Mouse (Mus musculus): ENCODE data around the gene Tspan17. TPM values are rescaled to one million over a fixed set of nuclear protein-coding genes. Genes with fewer than 3 reads are reported as not detected.

Gene Tspan17
- polyA plus RNA-seq, 1 experiment from 2014 or later: 8.7 TPM

DNA sequence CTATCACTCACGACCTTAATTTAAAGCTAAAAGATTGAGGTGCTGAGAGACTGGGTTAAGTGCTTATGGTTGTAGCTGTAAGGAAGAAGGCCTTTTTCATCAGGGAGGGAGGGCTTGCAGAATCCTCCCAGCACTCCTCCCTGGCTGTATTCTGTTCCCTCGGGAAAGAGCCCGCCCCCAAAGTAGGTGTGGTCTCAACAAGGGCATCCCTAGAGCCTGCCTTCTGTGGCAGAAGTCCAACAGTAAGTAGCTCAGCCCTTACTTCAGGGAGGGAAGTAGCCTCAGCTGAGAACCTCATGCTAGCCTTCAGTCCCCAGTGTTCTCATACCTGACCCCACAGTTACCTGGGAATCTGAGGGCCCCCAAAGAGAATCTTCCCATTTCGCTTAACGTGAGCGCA, 39.3 kb downstream of the Tspan17 start:
- no peak overlapping the region for H3K9ac ChIP-seq
- 51% methylated on average over 6 of the region's 6 CpGs for WGBS
- TF ChIP-seq CTCF (IDR thresholded peaks at IDR 0.05; ENCODE audit: low read depth): no peak
- no peaks in the 10 kb centered on the region for H3K36me3 ChIP-seq (ENCODE audit: insufficient read depth)
- no peaks in the 10 kb centered on the region for H3K9me3 ChIP-seq (ENCODE audit: low read depth, low read length)
- ATAC-seq (ENCODE audit: insufficient read depth) (peak; percentile 47; the same call in 1 of the 2 replicates), DNase-seq (peak; percentile 69)
- no peaks in the 10 kb centered on the region for H3K27me3 ChIP-seq (ENCODE audit: insufficient read depth, low read length)
- H3K4me1 ChIP-seq (ENCODE audit: insufficient read depth): no peaks in the 10 kb centered on the region
- H3K4me3 ChIP-seq (ENCODE audit: low read depth, low read length): no peak overlapping the region
- no peak overlapping the region for H3K4me2 ChIP-seq
- no peak overlapping the region for H3K27ac ChIP-seq (ENCODE audit: low read depth)

DNA sequence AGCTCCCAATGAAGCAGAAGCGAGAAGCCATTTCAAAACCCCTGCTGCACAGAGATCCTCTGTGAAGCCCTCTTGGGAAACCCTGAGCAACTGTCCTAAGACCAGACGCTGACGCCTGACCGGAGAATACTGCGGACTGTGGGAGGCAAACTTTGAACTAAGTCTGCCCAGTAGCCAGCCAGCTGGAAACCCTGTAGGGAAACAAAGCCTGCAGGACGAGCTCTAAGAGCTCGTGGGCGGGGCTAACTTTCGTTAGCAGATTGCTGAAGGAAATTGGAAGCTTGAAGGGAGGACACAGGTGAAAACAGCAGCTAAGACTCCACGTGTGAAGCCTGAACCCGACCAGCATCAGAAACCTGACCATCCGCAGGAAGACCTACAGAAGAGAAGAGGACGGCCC, 40.3 kb downstream of the Tspan17 start:
- H3K4me3 ChIP-seq (ENCODE audit: low read depth, low read length): no peak overlapping the region
- no peaks in the 10 kb centered on the region for H3K4me1 ChIP-seq (ENCODE audit: insufficient read depth)
- H3K36me3 ChIP-seq (ENCODE audit: insufficient read depth): no peaks in the 10 kb centered on the region
- TF ChIP-seq CTCF (IDR thresholded peaks at IDR 0.05; ENCODE audit: low read depth): no peak
- no peaks in the 10 kb centered on the region for H3K9me3 ChIP-seq (ENCODE audit: low read depth, low read length)
- ATAC-seq (ENCODE audit: insufficient read depth) (no peak), DNase-seq (peak; percentile 40)
- no peaks in the 10 kb centered on the region for H3K27me3 ChIP-seq (ENCODE audit: insufficient read depth, low read length)
- H3K27ac ChIP-seq (ENCODE audit: low read depth): no peak overlapping the region
- no peak overlapping the region for H3K9ac ChIP-seq
- no peak overlapping the region for H3K4me2 ChIP-seq
- WGBS: 5% methylated on average over 13 of the region's 13 CpGs

DNA sequence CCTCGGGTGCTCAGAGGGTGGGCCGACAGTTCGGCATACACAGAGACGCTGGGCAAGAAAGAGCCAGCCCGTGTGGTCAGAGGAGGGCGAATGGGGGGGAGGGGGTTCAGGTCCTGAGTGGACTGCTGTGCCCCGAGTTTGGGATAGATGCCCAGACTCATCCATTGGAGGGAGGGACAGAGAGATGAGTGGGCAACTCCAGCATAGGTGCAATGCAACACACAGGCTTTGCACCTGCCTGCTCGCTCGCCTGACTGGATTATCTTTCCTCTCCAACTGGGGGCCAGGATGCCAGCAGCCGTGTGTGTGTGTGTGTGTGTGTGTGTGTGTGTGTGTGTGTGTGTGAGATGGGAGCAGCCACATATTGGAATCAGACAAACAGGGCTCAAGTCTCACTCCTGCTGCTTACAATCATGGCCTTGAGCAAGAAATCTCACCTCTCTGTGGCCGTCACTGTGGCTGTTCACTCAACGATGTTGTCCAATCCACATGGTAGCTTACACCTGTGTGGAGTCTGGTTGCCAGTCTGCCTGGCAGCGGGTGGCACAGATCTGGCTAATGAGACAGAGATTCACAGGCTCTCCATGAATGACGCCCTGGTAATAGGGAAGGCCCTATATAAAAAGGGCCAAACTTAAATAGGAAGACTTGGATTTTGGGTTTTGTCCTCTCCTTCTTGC, 47.3 kb downstream of the Tspan17 start:
- no peak for TF ChIP-seq CTCF (IDR thresholded peaks at IDR 0.05; ENCODE audit: low read depth)
- Histone ChIP-seq H3K27ac (ENCODE audit: low read depth) (no peak overlapping the region), H3K9ac (no peak overlapping the region), H3K27me3 (ENCODE audit: insufficient read depth, low read length) (no peaks in the 10 kb centered on the region), H3K4me1 (ENCODE audit: insufficient read depth) (peaks cover 10% of the 10 kb centered on the region), H3K4me2 (no peak overlapping the region), H3K4me3 (ENCODE audit: low read depth, low read length) (no peak overlapping the region), H3K9me3 (ENCODE audit: low read depth, low read length) (no peaks in the 10 kb centered on the region), H3K36me3 (ENCODE audit: insufficient read depth) (no peaks in the 10 kb centered on the region)
- WGBS: 75% methylated on average over 14 of the region's 14 CpGs
- ATAC-seq (ENCODE audit: insufficient read depth) (no peak), DNase-seq (no peak)

DNA sequence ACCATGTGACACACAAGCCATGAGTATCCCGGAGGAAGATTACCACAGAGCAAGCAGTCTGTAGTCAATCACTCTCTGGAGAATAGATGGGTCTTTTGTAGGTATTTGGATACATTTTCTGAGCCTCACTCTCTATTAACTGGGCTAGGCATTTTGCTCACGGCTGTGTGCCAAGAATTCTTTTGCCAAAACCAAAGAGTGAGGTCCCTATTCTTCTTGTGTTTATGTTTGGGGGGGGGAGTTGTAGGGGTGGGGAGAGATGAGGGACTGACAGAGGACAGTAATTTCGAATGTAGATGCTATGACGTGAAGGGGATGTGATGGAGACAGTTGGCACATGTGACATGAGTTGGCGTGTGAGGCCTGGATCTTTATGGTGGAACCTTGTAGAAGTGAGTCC, 47.9 kb downstream of the Tspan17 start:
- Histone ChIP-seq H3K9ac (no peak overlapping the region), H3K36me3 (ENCODE audit: insufficient read depth) (no peaks in the 10 kb centered on the region), H3K27ac (ENCODE audit: low read depth) (peak overlapping the region; percentile 76; the same call in 1 of the 2 replicates), H3K4me1 (ENCODE audit: insufficient read depth) (peaks cover 10% of the 10 kb centered on the region), H3K4me3 (ENCODE audit: low read depth, low read length) (no peak overlapping the region), H3K27me3 (ENCODE audit: insufficient read depth, low read length) (no peaks in the 10 kb centered on the region), H3K9me3 (ENCODE audit: low read depth, low read length) (no peaks in the 10 kb centered on the region), H3K4me2 (peak overlapping the region; percentile 49)
- WGBS: 29% methylated on average over 5 of the region's 5 CpGs
- peak; percentile 74; the same call in 1 of the 2 replicates for ATAC-seq (ENCODE audit: insufficient read depth)
- no peak for TF ChIP-seq CTCF (IDR thresholded peaks at IDR 0.05; ENCODE audit: low read depth)
- DNase-seq: peak; percentile 77

DNA sequence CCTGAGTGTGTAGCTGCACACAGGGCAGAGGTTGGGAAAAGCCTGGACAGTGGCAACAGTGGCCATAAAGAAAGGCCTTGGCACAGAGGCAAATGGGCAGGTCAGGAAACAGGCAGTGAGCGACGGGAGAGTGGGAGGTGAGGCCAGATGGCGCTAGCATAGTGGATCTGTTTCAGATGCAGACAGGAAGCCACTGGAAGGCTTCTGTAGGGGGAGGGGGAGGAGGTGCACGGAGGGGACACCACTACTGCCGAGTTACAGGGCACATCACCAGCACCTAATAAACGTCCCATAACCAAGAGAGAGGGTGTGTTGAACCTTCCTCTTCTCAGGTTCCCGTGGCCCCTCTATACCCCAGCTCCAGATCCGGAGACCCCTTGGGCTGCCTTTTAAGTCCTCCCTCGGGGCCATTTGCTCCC, 48.3 kb downstream of the Tspan17 start:
- peak; percentile 86 for ATAC-seq (ENCODE audit: insufficient read depth)
- Histone ChIP-seq H3K9ac (no peak overlapping the region), H3K4me1 (ENCODE audit: insufficient read depth) (peaks cover 10% of the 10 kb centered on the region), H3K4me3 (ENCODE audit: low read depth, low read length) (no peak overlapping the region), H3K27me3 (ENCODE audit: insufficient read depth, low read length) (no peaks in the 10 kb centered on the region), H3K4me2 (peak overlapping the region; percentile 49), H3K36me3 (ENCODE audit: insufficient read depth) (no peaks in the 10 kb centered on the region), H3K27ac (ENCODE audit: low read depth) (peak overlapping the region; percentile 76), H3K9me3 (ENCODE audit: low read depth, low read length) (no peaks in the 10 kb centered on the region)
- no peak for TF ChIP-seq CTCF (IDR thresholded peaks at IDR 0.05; ENCODE audit: low read depth)
- WGBS: 11% methylated on average over 9 of the region's 9 CpGs
- DNase-seq: peak; percentile 68

DNA sequence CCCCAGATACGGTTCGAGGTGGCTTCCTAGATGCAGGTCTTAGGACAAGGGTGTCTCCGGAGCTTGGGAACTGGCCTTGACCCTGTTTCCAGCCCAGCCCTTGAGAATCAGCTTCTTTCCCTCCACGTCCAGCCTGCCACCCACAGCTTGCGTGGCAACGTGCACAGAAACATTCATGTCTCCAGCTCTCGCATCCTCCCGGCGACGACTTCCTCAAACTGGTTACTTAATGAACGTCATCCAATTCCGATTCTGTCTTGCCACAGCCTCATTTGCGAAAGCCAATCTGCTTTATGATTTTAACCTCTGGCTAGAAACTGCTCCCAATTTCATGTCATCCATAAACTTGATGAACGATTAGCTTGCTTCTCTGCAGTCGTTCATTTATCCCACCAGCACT, 49.4 kb downstream of the Tspan17 start:
- peak overlapping the region; percentile 49 for H3K4me2 ChIP-seq
- H3K4me1 ChIP-seq (ENCODE audit: insufficient read depth): peaks cover 10% of the 10 kb centered on the region
- peak; percentile 50 for DNase-seq
- no peak overlapping the region for H3K4me3 ChIP-seq (ENCODE audit: low read depth, low read length)
- ATAC-seq (ENCODE audit: insufficient read depth): no peak
- no peak for TF ChIP-seq CTCF (IDR thresholded peaks at IDR 0.05; ENCODE audit: low read depth)
- H3K9ac ChIP-seq: no peak overlapping the region
- H3K36me3 ChIP-seq (ENCODE audit: insufficient read depth): no peaks in the 10 kb centered on the region
- no peaks in the 10 kb centered on the region for H3K9me3 ChIP-seq (ENCODE audit: low read depth, low read length)
- 45% methylated on average over 15 of the region's 15 CpGs for WGBS
- H3K27ac ChIP-seq (ENCODE audit: low read depth): peak overlapping the region; percentile 76; the same call in 1 of the 2 replicates
- no peaks in the 10 kb centered on the region for H3K27me3 ChIP-seq (ENCODE audit: insufficient read depth, low read length)

DNA sequence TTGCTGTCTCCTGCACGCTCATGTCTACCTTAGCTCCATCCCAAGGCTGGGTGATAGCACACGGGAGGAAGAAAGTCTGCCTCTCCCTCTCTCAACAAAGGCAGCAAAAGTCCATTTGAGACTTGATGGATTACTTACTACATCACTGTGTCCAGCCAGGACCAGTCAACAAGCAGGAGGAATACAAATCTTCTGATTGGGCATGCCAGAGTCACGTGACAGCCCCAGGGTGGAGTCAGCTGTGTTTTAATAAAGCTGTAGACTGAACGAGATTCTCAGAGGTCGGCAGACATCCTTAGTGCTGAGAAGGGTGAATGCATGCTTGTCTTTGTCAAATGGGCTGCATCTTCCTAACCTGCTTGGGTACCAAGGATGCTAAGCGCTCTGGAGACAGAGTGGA, 50.0 kb downstream of the Tspan17 start:
- Histone ChIP-seq H3K27ac (ENCODE audit: low read depth) (no peak overlapping the region), H3K27me3 (ENCODE audit: insufficient read depth, low read length) (no peaks in the 10 kb centered on the region), H3K4me2 (no peak overlapping the region), H3K4me3 (ENCODE audit: low read depth, low read length) (no peak overlapping the region), H3K4me1 (ENCODE audit: insufficient read depth) (peaks cover 10% of the 10 kb centered on the region), H3K9me3 (ENCODE audit: low read depth, low read length) (no peaks in the 10 kb centered on the region), H3K36me3 (ENCODE audit: insufficient read depth) (no peaks in the 10 kb centered on the region), H3K9ac (no peak overlapping the region)
- ATAC-seq (ENCODE audit: insufficient read depth) (no peak), DNase-seq (peak; percentile 40)
- TF ChIP-seq CTCF (IDR thresholded peaks at IDR 0.05; ENCODE audit: low read depth): no peak
- 44% methylated on average over 6 of the region's 6 CpGs for WGBS
